Mouse (Mus musculus) heart, postnatal 36 days (tissue): ENCODE measurements around the gene Akap13. TPM values are rescaled to one million over a fixed set of nuclear protein-coding genes. Genes with fewer than 3 reads are reported as not detected.
"Not testable (repeated sequence)": the region's sequence is repeated elsewhere in the genome, so short reads cannot be mapped to it uniquely, and the experiment has no call there.

Experiments used
- DNase-seq, 2 experiments: peaks; one replicate each; pipeline ENCODE4 v3.0.0; 2021 to 2022
- intact Hi-C: fragments of 180-260 bp; cut with DNase I; formaldehyde crosslinking; loops from one replicate; pipeline ENCODE4 v1.15.1; 2025
- total RNA-seq, 2 experiments: library from RNA; stranded (reverse); gene quantifications; 2 replicates each; pipeline ENCODE4 v1.2.3; 2021

Gene Akap13
- total RNA-seq, 2 experiments from 2014 or later, result 73.7 to 88.3 TPM

- DNase-seq, intact Hi-C loops: not testable (repeated sequence)
These were observed 319.1 kb downstream of the Akap13 start for GRCm38 (mm10) chr7:75774095-75775078.

- DNase-seq, result no peak
- intact Hi-C loops, result no loop called here
These were observed 322.7 kb downstream of the Akap13 start for GRCm38 (mm10) chr7:75778053-75778452.

DNA sequence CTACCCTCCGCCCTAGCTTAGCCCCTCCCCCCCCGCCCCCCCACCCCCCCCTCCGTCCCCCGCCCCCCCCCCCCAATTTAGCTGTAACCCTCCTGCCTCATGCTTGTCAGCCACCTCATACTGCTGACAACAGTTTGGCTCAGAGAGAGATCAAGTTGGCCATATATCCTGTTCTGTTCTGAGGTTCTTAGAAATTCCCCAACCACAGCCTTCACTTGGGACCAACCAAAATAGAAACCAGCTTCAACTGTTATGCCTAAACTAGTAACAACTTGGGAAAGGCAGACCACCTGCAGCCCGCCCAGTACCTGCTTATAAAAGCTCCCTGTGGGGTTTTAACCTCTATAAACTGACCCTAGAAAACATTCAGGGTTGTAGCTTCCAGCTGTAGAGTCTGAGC, 325.5 kb downstream of the Akap13 start:
- DNase-seq, result no peak
- intact Hi-C loops, result no loop called here

- DNase-seq, result peak in 1 of 2 experiments; percentile 25
- intact Hi-C loops, result no loop called here
These were observed 326.1 kb downstream of the Akap13 start for GRCm38 (mm10) chr7:75781298-75781947.

- intact Hi-C loops, result no loop called here
These were observed 326.8 kb downstream of the Akap13 start for GRCm38 (mm10) chr7:75781948-75782722.

DNA sequence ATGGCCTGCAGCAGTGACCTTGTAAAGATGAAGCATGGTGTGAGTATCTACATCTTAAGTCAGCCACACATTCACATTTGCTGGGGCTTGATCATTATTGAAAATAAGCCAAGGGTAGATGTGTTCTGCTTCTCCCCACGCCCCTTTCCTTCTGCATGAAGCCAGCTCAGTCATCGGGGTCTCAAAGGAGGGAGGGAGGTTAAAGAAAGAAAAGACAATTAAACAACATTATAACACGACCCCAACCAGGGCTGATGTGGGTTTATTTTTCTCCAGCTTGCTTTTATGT, 327.3 kb downstream of the Akap13 start:
- intact Hi-C loops, result no loop called here
- no peak for DNase-seq

More at GRCm38 (mm10) chr7:75781948-75782722, 326.8 kb downstream of the Akap13 start:
- peak; percentile 88 for DNase-seq

GRCm38 (mm10) chr7:75785388-75786328, 330.3 kb downstream of the Akap13 start:
- no peak for DNase-seq
- intact Hi-C loops, result no loop called here

DNA sequence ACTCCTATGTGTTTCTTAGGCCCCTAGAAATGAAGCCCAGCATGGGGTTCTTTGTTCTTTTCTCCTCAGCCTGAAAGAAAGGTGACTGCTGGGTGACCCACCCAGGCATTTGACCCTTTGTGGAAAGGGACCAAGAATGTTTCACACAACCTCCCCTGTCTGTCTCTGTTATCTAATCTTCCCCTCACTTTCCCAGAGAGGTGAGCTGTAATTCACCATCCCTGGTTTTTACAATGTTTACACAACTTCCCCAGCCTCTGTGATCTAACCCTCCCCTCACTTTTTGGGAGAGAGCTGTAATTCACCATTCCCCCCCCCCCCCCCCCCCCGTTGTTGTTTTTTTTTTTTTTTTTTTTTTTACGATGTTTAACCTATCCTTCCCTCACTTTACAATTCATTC, 331.5 kb downstream of the Akap13 start:
- no peak for DNase-seq
- intact Hi-C loops, result loop anchor here (1.0 kb wide), 1 partner anchor 49 kb away; no protein-coding TSS in a partner anchor

- intact Hi-C loops, result loop anchor here (1.0 kb wide), 1 partner anchor 49 kb away; no protein-coding TSS in a partner anchor
- no peak for DNase-seq
These were observed 332.0 kb downstream of the Akap13 start for GRCm38 (mm10) chr7:75787371-75787770.

DNA sequence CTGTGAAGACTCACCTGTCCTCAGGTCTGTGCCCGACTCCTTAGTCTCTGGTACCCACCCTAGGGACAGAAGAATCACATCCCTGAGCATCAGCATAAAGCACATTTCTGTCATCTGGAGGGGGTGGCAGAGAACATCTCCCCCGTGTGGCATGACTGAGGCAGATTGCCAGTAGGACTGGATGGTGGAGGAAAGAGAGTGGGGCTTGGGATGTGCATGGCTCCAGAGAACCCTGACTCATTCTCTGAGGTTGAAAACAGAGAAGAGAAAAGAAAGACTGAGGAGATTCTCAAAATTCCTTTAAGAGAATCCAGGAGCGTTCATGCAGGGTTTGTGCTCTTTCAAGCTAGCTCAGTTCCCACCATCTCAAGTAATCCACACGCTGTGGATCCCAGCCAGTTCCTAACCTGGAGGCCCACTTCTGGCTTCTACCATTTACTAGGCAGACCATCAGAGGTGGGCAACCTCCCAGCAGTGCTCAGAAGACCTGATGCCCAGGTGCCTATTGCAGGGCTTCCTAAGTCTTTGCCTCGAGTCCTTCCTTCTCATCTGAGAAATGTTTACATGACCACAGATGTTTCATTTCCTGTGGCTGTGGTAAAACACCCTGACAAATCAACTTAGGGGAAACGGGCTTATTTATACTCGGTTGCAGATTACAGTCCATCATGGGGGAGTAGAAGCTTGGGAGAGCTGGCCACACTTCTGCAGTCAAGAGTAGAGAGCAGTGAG, 332.9 kb downstream of the Akap13 start:
- not testable (repeated sequence) for DNase-seq

DNA sequence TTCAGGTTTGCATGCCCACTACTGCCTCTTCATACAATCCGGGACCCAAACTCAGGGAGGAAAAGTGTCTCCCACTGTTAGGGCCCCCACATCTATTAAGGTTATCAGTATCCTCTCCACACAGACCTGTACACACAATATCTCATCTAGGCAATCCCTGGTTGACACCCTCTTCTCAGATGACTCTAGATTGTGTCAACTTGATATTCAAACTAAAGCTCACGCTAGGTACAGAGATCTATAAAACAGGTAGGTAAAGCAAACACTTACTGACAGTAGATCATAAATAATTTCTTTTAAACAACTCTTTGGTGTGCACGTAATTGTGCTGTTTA, 333.4 kb downstream of the Akap13 start:
- intact Hi-C loops, DNase-seq: not testable (repeated sequence)

More for the DNA sequence above, 332.9 kb downstream of the Akap13 start:
- intact Hi-C loops, result not testable (repeated sequence)

DNA sequence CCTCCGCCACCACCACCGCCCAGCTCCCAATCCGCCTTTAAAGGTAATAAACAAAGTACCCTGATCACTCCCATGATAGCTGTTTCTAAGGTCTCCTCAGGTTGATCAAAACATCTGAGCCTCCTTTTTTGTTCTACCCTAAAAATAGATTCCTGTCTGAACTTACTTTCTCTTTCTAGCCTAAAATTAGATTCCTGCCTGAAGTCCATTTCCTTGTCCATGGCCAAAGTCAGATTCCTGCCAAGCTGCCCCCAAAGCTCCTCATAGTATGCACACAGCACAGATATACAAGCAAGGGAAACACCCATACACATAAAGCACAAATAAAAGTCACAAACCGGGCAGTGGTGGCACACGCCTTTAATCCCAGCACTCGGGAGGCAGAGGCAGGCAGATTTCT, 334.4 kb downstream of the Akap13 start:
- intact Hi-C loops, result no loop called here
- peak in 1 of 2 experiments; percentile 29 for DNase-seq

DNA sequence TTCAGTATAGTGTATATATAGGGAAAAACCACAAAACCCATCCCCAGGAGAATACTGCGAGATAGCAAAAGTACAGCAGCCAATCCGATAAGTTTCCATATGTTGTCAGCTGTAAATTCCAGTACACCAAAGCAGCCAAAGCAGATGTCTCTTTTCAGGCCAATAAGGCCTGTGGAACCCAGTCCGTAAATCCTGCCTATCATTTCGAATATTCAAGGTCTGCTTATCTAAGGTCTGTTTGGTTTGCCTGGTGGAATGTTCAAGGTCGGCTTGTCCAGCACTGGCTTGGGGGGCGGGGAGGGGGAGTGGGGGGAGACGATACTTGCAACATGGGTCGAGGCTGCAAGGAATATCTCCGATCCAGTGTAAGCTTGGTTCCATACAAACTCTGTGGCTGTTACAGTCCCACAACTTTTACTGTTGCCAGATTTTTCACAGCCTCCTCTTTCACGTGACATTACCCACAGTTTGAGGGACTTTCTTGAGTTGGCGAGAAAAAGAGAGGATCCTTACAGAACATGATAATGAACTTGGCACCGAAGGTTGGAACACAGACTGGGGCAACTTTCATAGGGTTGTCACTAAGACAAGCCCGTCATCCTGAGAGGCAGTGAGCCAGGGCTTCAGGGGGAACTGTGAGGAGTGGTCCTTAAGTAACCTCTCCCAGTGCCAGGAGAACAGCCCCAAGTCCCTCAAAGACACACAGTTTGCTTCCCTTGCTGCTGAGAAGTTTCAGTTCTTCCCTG, 335.9 kb downstream of the Akap13 start:
- DNase-seq, intact Hi-C loops: not testable (repeated sequence)

GRCm38 (mm10) chr7:75793091-75793490, 337.8 kb downstream of the Akap13 start:
- intact Hi-C loops, result no loop called here
- DNase-seq, result no peak

DNA sequence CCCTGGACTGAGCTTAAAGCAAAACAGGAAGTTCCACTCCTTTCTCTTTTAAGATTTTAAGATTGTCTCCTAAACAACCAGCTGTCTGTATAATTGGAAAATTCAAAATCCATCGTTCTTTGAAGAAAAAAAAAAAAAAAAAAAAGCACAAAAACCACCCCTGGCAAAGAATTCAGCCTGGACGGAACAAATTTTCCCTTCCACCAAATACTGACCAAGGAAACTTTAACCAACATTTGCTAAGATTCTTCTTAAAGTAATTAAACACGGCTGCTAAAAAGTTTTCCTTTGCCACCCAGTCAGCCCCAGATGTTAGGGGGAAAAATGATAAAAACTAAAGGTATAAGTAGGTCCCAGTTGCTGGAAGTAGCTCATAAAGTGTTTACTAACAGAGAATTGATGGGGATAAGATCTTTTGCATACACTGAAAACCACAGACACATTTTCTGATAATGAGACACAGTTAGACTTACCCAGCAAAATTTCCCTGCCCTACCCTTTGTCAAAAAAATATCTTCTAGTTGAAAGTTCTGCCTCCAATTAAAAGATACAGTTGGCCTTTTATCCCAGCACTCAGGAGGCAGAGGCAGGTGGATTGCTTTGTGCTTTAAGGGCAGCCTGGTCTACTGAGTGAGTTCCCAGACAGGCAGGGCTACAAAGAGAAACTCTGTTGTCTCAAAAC, 338.5 kb downstream of the Akap13 start:
- intact Hi-C loops, result no loop called here
- DNase-seq, result no peak

DNA sequence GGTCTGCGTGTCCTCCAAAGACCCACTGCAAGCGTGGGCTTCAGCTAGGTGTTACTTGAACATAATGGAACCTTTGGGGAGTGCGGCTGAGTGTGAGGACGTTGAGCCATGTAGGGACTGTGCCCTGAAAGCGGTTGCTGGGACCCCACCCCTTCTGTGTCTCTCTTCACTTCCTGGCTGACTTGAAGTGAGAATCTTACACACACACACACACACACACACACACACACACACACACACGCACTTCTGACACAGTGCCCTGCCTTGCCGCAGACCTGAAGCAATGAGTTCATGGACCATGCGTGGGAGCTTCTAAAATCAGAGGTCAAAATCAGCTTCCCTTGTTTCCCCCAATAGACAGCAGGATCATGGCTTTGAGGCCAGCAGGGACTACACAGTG, 339.8 kb downstream of the Akap13 start:
- intact Hi-C loops, result no loop called here
- no peak for DNase-seq

- DNase-seq, result no peak
These were observed 341.1 kb downstream of the Akap13 start for GRCm38 (mm10) chr7:75796474-75796873.

GRCm38 (mm10) chr7:75800530-75800929, 345.2 kb downstream of the Akap13 start:
- intact Hi-C loops, result no loop called here
- no peak for DNase-seq

More at GRCm38 (mm10) chr7:75796474-75796873, 341.1 kb downstream of the Akap13 start:
- intact Hi-C loops, result no loop called here
